Mouse (Mus musculus) kidney, adult 2 months (tissue): ENCODE results near the gene Nploc4. TPM values are rescaled to one million over a fixed set of nuclear protein-coding genes. Genes with fewer than 3 reads are reported as not detected.

Source experiments
- DNase-seq: peaks from one replicate; pipeline ENCODE4 v3.0.0; 2021
- H3K27ac ChIP-seq: fragments of 200-500 bp; 2 replicates; pipeline ENCODE4 v1.5.1; 2012; ENCODE audit warnings: low read depth, low read length, control low read depth, inconsistent platforms; ENCODE audit not compliant: insufficient read depth
- H3K27me3 ChIP-seq: fragments of 200-500 bp; replicated peaks from 2 replicates; pipeline ENCODE4 v1.6.1; 2012; ENCODE audit warnings: mild to moderate bottlenecking, moderate library complexity, low read length, inconsistent platforms; ENCODE audit not compliant: control insufficient read depth, insufficient read depth
- H3K36me3 ChIP-seq: fragments of 200-500 bp; 2 replicates; pipeline ENCODE4 v1.6.1; 2012; ENCODE audit warnings: mild to moderate bottlenecking, moderate library complexity, low read length, inconsistent platforms; ENCODE audit not compliant: control insufficient read depth, insufficient read depth
- H3K4me1 ChIP-seq: fragments of 200-500 bp; 2 replicates; pipeline ENCODE4 v1.6.1; 2011; ENCODE audit warnings: low read length; ENCODE audit not compliant: control insufficient read depth, insufficient read depth
- H3K4me3 ChIP-seq: fragments of 200-500 bp; 2 replicates; pipeline ENCODE4 v1.5.1; 2011; ENCODE audit warnings: mild to moderate bottlenecking, low read depth, low read length, control low read depth; ENCODE audit not compliant: insufficient read depth
- CTCF ChIP-seq: fragments of 200-500 bp; conservative IDR thresholded peaks from 2 replicates; pipeline ENCODE4 v1.5.1; 2011; ENCODE audit warnings: low read depth, mild to moderate bottlenecking, control low read depth, low read length, moderate library complexity, mixed read lengths; ENCODE audit not compliant: insufficient read depth, insufficient read length
- POLR2A ChIP-seq: fragments of 200-500 bp; IDR thresholded peaks from one replicate; pipeline ENCODE4 v1.6.1; 2011; ENCODE audit warnings: low read depth, low read length, control low read depth
- WGBS: fragments of 180-500 bp; shearing (Covaris S2); methylation state at CpG from one replicate; pipeline ENCODE4 v1.1.7; 2018; 5-methylcytosine and 5-hydroxymethylcytosine counted together
- polyA plus RNA-seq: library from polyadenylated mRNA; depleted of rRNA; stranded (reverse); fragments of >200 nt; gene quantifications from 2 replicates; pipeline ENCODE4 v1.2.3, GENCODE M21; 2012

Nploc4 gene
- polyA plus RNA-seq, 1 experiment, result 39.5 TPM

DNA sequence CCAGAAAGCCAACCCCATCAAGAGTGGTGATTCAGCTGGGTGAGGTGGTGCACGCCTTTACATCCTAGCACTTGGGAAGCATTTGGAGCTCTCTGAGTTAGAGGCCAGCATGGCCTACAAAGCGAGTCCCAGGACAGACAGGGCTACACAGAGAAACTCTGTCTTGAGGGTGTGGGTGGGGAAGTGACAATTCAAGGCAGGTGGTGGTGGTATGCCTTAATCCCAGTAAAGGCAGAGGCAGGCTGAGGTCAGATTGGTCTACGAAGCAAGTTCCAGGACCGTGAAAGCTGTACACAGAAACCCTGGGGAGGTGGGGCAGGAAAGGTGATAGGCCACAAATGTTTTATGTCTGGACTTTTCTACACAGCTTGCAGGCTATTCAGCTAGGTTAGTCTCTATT lies 17.5 kb upstream of the Nploc4 start:
- Histone ChIP-seq H3K27ac (no peak overlapping the region), H3K36me3 (no peaks in the 10 kb centered on the region), H3K27me3 (no peaks in the 10 kb centered on the region), H3K4me1 (no peaks in the 10 kb centered on the region), H3K4me3 (no peak overlapping the region)
- DNase-seq, result no peak
- TF ChIP-seq POLR2A (no peak), CTCF (no peak)
- WGBS, result 93% methylated on average over 4 of the region's 4 CpGs

DNA sequence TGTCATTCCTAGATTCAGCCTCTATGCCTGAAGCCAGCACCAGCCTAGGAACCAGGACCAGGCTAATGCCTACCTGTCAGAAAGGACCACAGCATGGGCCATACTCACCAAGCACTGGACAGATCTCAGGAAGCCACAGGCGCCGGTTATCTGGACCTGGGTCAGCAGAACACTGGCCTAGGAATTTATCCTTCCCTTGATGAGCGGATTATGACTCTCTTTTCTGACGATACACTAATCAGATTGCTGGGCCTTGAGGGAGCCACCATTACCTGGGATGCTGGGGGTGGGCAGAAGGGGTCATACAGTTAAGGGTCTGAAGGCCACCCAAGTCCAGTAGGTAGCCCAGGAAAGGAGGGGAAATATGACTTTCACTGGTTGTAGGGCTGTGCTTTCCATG lies 15.8 kb upstream of the Nploc4 start, which contains the start of gene Pde6g:
TSS of gene Pde6g (minus strand) at position 195 of the 400 bp plus-strand sequence.
- no peak for DNase-seq
- 90% methylated on average over 4 of the region's 4 CpGs for WGBS
- Histone ChIP-seq H3K4me3 (no peak within 1 kb of the TSS), H3K27ac (no peak within 1 kb of the TSS), H3K36me3 (no peaks in the 10 kb centered on the region), H3K4me1 (no peaks in the 10 kb centered on the region), H3K27me3 (no peaks in the 10 kb centered on the region)
- TF ChIP-seq CTCF, result no peak
- TF ChIP-seq POLR2A, result no peak

DNA sequence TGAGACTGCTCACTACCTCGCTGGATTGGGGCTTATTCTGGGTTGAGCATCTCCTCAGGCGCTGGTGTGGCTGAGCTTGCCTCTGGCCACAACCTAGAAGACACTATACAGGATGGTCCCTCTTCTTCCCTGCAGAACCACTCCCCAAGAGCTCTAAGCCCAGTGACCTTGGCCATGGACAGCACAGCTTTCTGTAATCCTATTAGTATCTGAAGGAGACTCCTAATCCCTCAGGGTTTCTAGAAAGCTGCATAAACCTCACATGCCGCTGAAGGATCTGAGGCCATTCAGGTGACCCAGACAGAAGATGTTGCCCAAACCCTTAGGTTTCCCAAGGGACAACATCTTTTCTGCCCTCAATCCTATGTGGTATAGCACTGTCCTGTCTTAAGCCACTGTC lies 14.7 kb upstream of the Nploc4 start:
- 68% methylated on average over 3 of the region's 3 CpGs for WGBS

DNA sequence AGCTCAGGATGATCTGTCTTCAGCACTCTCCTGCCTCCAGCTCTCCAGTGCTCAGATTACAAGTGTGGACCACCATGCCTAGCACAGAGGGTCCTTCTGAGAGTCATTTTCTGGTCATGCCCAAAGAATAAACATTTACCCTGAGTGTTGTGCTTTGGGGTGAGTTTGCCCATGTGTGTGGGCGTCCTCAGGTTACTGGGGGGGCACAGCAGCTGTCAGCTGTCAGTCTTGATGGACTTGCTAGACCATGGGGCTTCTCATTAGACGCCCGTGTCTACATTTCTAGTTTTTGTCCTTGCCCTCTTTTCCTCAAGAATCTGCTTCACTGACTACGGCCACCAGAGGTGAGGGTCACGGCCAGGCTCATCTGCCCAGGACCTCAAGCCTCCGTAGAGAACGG lies 9.7 kb upstream of the Nploc4 start:
- Histone ChIP-seq H3K27ac (no peak overlapping the region), H3K4me3 (no peak overlapping the region), H3K36me3 (no peaks in the 10 kb centered on the region), H3K27me3 (no peaks in the 10 kb centered on the region), H3K4me1 (no peaks in the 10 kb centered on the region)
- TF ChIP-seq CTCF, result no peak
- TF ChIP-seq POLR2A, result no peak
- 71% methylated on average over 7 of the region's 7 CpGs for WGBS
- DNase-seq, result no peak

More for the DNA sequence above, 14.7 kb upstream of the Nploc4 start:
- no peaks in the 10 kb centered on the region for H3K4me1 ChIP-seq
- DNase-seq, result no peak
- TF ChIP-seq POLR2A (no peak), CTCF (no peak)
- no peaks in the 10 kb centered on the region for H3K36me3 ChIP-seq
- H3K27ac ChIP-seq, result no peak overlapping the region
- no peak overlapping the region for H3K4me3 ChIP-seq
- no peaks in the 10 kb centered on the region for H3K27me3 ChIP-seq

DNA sequence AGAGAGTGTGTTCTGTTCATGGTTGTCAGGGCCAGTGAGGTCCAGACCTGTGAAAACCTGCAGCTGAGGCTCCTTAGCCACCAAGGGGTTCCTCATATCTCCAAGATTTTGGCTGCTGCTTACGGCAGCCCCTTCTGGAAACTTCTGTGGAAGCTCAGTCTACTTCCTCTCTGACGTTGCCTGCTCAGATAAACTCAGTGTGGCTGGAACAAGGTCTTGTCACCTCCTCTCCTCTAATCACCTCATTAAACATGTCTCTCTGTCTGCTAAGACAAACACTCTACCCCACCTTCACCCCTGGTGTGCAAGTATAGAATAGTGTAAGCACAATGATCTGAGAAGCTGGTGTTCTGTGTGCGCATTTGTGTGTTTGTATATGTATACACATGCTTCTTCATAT lies 8.0 kb upstream of the Nploc4 start:
- WGBS, result 66% methylated on average over 3 of the region's 3 CpGs
- DNase-seq, result no peak
- Histone ChIP-seq H3K4me1 (no peaks in the 10 kb centered on the region), H3K36me3 (no peaks in the 10 kb centered on the region), H3K4me3 (no peak overlapping the region), H3K27ac (no peak overlapping the region), H3K27me3 (no peaks in the 10 kb centered on the region)
- TF ChIP-seq POLR2A (no peak), CTCF (no peak)

DNA sequence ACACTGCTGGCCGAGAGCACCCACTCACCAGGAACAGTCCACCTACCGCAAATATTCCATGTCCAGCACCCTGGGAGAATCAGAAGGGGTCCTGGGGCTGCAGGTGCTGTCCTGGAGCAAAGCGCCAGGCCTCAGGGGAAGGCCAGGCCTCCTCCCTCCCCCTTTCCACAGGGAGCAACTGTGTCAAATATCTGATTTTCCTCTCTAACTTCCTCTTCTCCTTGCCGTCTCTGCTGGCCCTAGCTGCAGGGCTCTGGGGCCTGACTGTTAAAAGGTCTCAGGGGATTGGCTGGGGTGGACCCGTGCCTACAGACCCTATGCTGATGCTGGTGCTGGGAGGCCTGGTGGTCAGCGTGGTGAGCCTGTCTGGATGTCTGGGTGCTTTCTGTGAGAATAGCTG lies 6.6 kb upstream of the Nploc4 start:
- 71% methylated on average over 6 of the region's 6 CpGs for WGBS
- TF ChIP-seq POLR2A, result no peak
- TF ChIP-seq CTCF, result no peak
- Histone ChIP-seq H3K4me1 (no peaks in the 10 kb centered on the region), H3K27me3 (no peaks in the 10 kb centered on the region), H3K27ac (no peak overlapping the region), H3K36me3 (no peaks in the 10 kb centered on the region), H3K4me3 (no peak overlapping the region)
- no peak for DNase-seq

DNA sequence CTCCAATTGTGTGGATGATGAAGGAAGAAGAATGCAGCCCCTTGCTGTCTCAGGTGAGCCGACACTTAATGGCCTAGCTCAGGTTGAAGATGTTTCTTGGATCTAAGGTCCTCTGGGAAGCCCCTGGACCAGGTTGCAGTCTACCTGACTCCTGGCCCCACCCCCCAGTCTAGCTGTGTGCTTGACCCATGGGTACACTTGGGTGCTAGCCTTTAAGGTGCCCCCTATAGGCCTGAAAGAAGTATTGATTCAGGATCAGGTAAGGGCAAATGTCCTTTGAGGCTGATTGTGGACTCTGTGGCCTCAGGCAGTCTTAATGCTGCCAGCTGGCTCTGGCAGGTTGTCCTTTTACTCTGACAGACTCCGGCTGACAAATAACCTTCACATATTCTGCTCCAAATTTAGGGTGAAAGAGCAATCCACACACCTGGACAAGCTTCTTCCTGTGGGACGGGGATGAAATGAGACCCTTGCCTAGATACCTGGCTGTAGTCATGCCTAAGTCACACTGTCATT lies 5.3 kb upstream of the Nploc4 start:
- no peak for TF ChIP-seq POLR2A
- Histone ChIP-seq H3K4me1 (no peaks in the 10 kb centered on the region), H3K27me3 (no peaks in the 10 kb centered on the region), H3K4me3 (no peak overlapping the region), H3K36me3 (no peaks in the 10 kb centered on the region), H3K27ac (no peak overlapping the region)
- DNase-seq, result no peak
- WGBS, result 69% methylated on average over 3 of the region's 3 CpGs

DNA sequence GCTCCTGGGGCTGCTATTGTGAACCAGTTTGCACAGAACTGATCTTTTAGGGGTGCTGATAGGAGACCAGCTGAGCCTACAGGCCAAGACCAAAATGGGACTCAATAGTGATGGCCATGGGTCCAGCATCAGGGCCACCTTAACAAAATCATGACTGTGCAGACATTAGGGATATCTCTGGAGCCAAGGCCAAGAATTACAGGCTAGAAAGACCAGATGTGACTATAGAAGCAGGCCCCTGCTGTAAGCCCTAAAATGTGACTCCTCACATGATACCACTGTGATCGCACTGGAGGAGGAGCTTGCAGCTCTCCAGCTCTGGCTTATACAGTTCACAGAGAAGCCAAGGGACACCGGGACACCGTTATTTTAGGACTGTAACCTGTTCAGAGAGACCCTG lies 4.8 kb upstream of the Nploc4 start, which contains the start of gene Tspan10:
TSS of gene Tspan10 (plus strand) at position 301 of the 400 bp plus-strand sequence.
- Histone ChIP-seq H3K4me3 (no peak within 1 kb of the TSS), H3K27ac (no peak within 1 kb of the TSS), H3K36me3 (no peaks in the 10 kb centered on the region), H3K27me3 (no peaks in the 10 kb centered on the region), H3K4me1 (no peaks in the 10 kb centered on the region)
- no peak for DNase-seq
- no peak for TF ChIP-seq POLR2A
- TF ChIP-seq CTCF, result no peak
- WGBS, result 91% methylated on average over 3 of the region's 3 CpGs
